Mouse (Mus musculus) heart, embryonic 13.5 days (tissue): Measurements from ENCODE around the gene Gm10230. TPM values are rescaled to one million over a fixed set of nuclear protein-coding genes. Genes with fewer than 3 reads are reported as not detected.
"Not testable (repeated sequence)": the region's sequence is repeated elsewhere in the genome, so short reads cannot be mapped to it uniquely, and the experiment has no call there.

Experiments
- ATAC-seq: fragments of 200-750 bp; cut with Nextera tagmentation; 2 replicates; pipeline ENCODE4 v1.8.0; 2017; ENCODE audit warnings: moderate TSS enrichment; ENCODE audit not compliant: insufficient number of reproducible peaks, low FRiP score, low TSS enrichment; ENCODE audit errors: extremely low read depth
- H3K27ac ChIP-seq: fragments of 300-500 bp; sonication (generic); replicated peaks from 2 replicates; pipeline ENCODE4 v1.5.1; 2015; ENCODE audit warnings: moderate library complexity, mild to moderate bottlenecking, inconsistent platforms
- H3K27me3 ChIP-seq: fragments of 300-500 bp; sonication (generic); replicated peaks from 2 replicates; pipeline ENCODE4 v1.6.1; 2015; ENCODE audit warnings: mild to moderate bottlenecking, inconsistent platforms
- H3K36me3 ChIP-seq: fragments of 300-500 bp; sonication (generic); 2 replicates; pipeline ENCODE4 v1.6.1; 2015; ENCODE audit warnings: mild to moderate bottlenecking, inconsistent platforms
- H3K4me1 ChIP-seq: fragments of 300-500 bp; sonication (generic); 2 replicates; pipeline ENCODE4 v1.6.1; 2015; ENCODE audit warnings: inconsistent platforms
- H3K4me2 ChIP-seq: fragments of 300-500 bp; sonication (generic); 2 replicates; pipeline ENCODE4 v1.6.1; 2015; ENCODE audit warnings: inconsistent platforms, mild to moderate bottlenecking, moderate library complexity
- H3K4me3 ChIP-seq: fragments of 300-500 bp; sonication (generic); 2 replicates; pipeline ENCODE4 v1.5.1; 2015; ENCODE audit warnings: moderate library complexity, mild to moderate bottlenecking, inconsistent platforms
- H3K9ac ChIP-seq: fragments of 300-500 bp; sonication (generic); 2 replicates; pipeline ENCODE4 v1.6.1; 2015; ENCODE audit warnings: inconsistent platforms, mild to moderate bottlenecking, moderate library complexity
- H3K9me3 ChIP-seq: fragments of 300-500 bp; sonication (generic); 2 replicates; pipeline ENCODE4 v1.6.1; 2016; ENCODE audit warnings: inconsistent platforms
- WGBS: fragments of 180-500 bp; shearing (Covaris S2); methylation state at CpG from one replicate; pipeline ENCODE4 v1.1.7; 2015; ENCODE audit warnings: mixed read lengths; 5-methylcytosine and 5-hydroxymethylcytosine counted together
- microRNA-seq: library from miRNA; unstranded; fragments of <30 nt; microRNA quantifications from one replicate; pipeline ENCODE4, GENCODE M21; 2016
- polyA plus RNA-seq: library from polyadenylated mRNA; unstranded; fragments of >200 nt; fragmentation: Nextera tagmentation; extraction: Ambion mirVana; gene quantifications from 2 replicates; pipeline ENCODE4 v1.2.1, GENCODE M21; 2015

Gm10230 gene
- not detected in 2 replicates for polyA plus RNA-seq

DNA sequence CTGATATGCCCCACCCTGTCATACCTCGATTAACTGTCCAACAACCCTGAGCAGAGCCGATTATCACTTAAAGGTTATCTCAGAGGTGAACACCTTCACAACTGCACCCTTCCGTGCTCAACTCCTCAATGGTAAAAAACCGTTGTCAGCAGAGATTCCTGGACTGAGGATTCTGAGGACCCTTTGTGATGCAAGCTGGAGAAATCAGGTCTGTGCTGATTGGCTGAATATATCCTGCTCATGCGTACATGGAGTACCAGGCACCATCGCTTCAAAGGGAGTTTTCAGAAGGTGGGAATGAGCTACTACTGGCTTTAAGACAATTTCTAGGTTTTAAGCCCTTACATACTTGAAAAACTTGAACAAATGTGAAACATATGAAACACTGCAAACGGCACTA, at the start of gene Gm10230:
Gm10230 (minus strand) TSS at position 101 of the 400 bp plus-strand sequence.
- not testable (repeated sequence) for H3K27ac ChIP-seq, H3K4me1 ChIP-seq, H3K4me3 ChIP-seq, H3K27me3 ChIP-seq, H3K9me3 ChIP-seq, H3K36me3 ChIP-seq, H3K4me2 ChIP-seq, ATAC-seq, H3K9ac ChIP-seq
- no CpG with 5 or more reads among the region's 7 CpGs for WGBS

Small RNA genes lying within 50 kb of the gene (microRNA-seq; reads per million reads assigned to microRNA genes)
- gene Gm44452, result not detected
